Mouse (Mus musculus) heart, adult 2 months (tissue): ENCODE results near the gene Dph2.

Experiments used
- CTCF ChIP-seq: fragments of 200-600 bp; IDR thresholded peaks from 2 replicates; pipeline ENCODE4 v1.8.1; 2022; ENCODE audit warnings: antibody characterized with exemption, mild to moderate bottlenecking, moderate library complexity
- POLR2A ChIP-seq: fragments of 200-500 bp; IDR thresholded peaks from 2 replicates; pipeline ENCODE4 v1.6.1; 2011; ENCODE audit warnings: mild to moderate bottlenecking, low read depth, low read length, control low read depth; ENCODE audit not compliant: insufficient read depth

DNA sequence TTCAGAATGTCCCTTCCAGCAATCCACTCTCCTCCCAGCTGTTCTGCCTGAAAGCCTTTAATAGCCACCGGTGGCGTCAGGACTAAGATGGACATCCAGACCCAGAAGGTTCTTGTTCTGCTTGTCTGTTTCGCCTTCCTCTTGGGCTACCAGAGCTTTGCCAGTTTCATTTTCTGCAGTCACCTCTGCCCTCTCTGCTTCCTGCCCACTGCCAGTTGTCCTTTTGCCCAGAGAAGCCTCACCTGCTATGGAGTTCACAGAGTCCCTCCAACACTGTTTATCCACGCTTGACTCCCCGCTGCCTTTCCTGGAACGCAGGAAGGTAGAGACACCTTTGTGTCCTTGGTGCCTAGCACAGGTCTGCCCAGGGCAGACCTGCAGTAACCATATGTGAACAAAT lies 52.5 kb downstream of the Dph2 start:
- TF ChIP-seq POLR2A (no peak), CTCF (no peak)
